Mouse (Mus musculus) cerebral cortex, adult 2 months (tissue): Measurements from ENCODE around the gene Myadml2.

ENCODE experiments used
- WGBS: fragments of 180-500 bp; shearing (Covaris S2); methylation state at CpG from one replicate; pipeline ENCODE4 v1.1.7; 2018; 5-methylcytosine and 5-hydroxymethylcytosine counted together

Gene Myadml2

GRCm38 (mm10) chr11:120648001-120648476 is at the start of gene Myadml2:
TSS of gene Myadml2 (minus strand) at chr11:120648158.
- 8% methylated on average over 13 of the region's 13 CpGs for WGBS

GRCm38 (mm10) chr11:120697741-120698140 is 49.8 kb upstream of the Myadml2 start:
- 57% methylated on average over 10 of the region's 10 CpGs for WGBS

- WGBS: 87% methylated on average over 6 of the region's 6 CpGs
Measured at GRCm38 (mm10) chr11:120696568-120696967, 48.6 kb upstream of the Myadml2 start.

- 66% methylated on average over 12 of the region's 12 CpGs for WGBS
Measured at GRCm38 (mm10) chr11:120695641-120696040, 47.7 kb upstream of the Myadml2 start.

- 37% methylated on average over 4 of the region's 4 CpGs for WGBS
Measured at GRCm38 (mm10) chr11:120695184-120695583, 47.2 kb upstream of the Myadml2 start.

- WGBS: 86% methylated on average over 3 of the region's 3 CpGs
Measured at GRCm38 (mm10) chr11:120693461-120693860, 45.5 kb upstream of the Myadml2 start.

- 53% methylated on average over 4 of the region's 4 CpGs for WGBS
Measured at GRCm38 (mm10) chr11:120692471-120693011, 44.6 kb upstream of the Myadml2 start.

- 73% methylated on average over 3 of the region's 3 CpGs for WGBS
Measured at GRCm38 (mm10) chr11:120689365-120689764, 41.4 kb upstream of the Myadml2 start.

- 59% methylated on average over 20 of the region's 20 CpGs for WGBS
Measured at GRCm38 (mm10) chr11:120686650-120687272, 38.8 kb upstream of the Myadml2 start.

GRCm38 (mm10) chr11:120684660-120685059 is 36.7 kb upstream of the Myadml2 start:
- WGBS: 95% methylated on average over 2 of the region's 2 CpGs

GRCm38 (mm10) chr11:120684086-120684485 is 36.1 kb upstream of the Myadml2 start:
- WGBS: 78% methylated on average over 2 of the region's 2 CpGs

- 86% methylated on average over 3 of the region's 3 CpGs for WGBS
Measured at GRCm38 (mm10) chr11:120683536-120683935, 35.6 kb upstream of the Myadml2 start.

- 85% methylated on average over 5 of the region's 5 CpGs for WGBS
Measured at GRCm38 (mm10) chr11:120682683-120683082, 34.7 kb upstream of the Myadml2 start.

- 66% methylated on average over 3 of the region's 3 CpGs for WGBS
Measured at GRCm38 (mm10) chr11:120679909-120680308, 32.0 kb upstream of the Myadml2 start.

GRCm38 (mm10) chr11:120676951-120677350 is 29.0 kb upstream of the Myadml2 start:
- 97% methylated on average over 4 of the region's 4 CpGs for WGBS

- 77% methylated on average over 5 of the region's 5 CpGs for WGBS
Measured at GRCm38 (mm10) chr11:120675875-120676274, 27.9 kb upstream of the Myadml2 start.

GRCm38 (mm10) chr11:120673594-120674122 is 25.7 kb upstream of the Myadml2 start:
- 35% methylated on average over 12 of the region's 12 CpGs for WGBS

GRCm38 (mm10) chr11:120672687-120673593 is 25.0 kb upstream of the Myadml2 start, which contains the start of gene Aspscr1:
TSS of gene Aspscr1 (plus strand) at chr11:120672973.
- under 1% methylated on average over 83 of the region's 83 CpGs for WGBS

- 44% methylated on average over 3 of the region's 3 CpGs for WGBS
Measured at GRCm38 (mm10) chr11:120666617-120667016, 18.7 kb upstream of the Myadml2 start.

GRCm38 (mm10) chr11:120665406-120665805 is 17.4 kb upstream of the Myadml2 start:
- WGBS: 73% methylated on average over 3 of the region's 3 CpGs

GRCm38 (mm10) chr11:120663714-120664113 is 15.8 kb upstream of the Myadml2 start:
- WGBS: 88% methylated on average over 5 of the region's 5 CpGs

GRCm38 (mm10) chr11:120662759-120663158 is 14.8 kb upstream of the Myadml2 start:
- WGBS: 56% methylated on average over 6 of the region's 6 CpGs
